Mouse (Mus musculus): Measurements from ENCODE around the gene Amz2.

- TF ChIP-seq CTCF (IDR thresholded peaks at IDR 0.05; ENCODE audit: borderline replicate concordance, control insufficient read depth, extremely low read depth, insufficient read depth, low read length, poor library complexity) (no peak), POLR2A (IDR thresholded peaks at IDR 0.05; ENCODE audit: control insufficient read depth, extremely low read depth, insufficient read depth, low read length, poor library complexity) (no peak)
Observed at GRCm38 (mm10) chr11:109495771-109496474, 70.2 kb downstream of the Amz2 start.

Data from thymus, adult 2 months (tissue).